Mouse (Mus musculus): ENCODE measurements at regions not wholly inside any gene's neighbourhood (a gene's known extent, or its start where the extent isn't known, plus 50 kb on each side); places are given as distances from the start of the nearest gene placed in this dataset.
"Not testable (repeated sequence)": the region's sequence is repeated elsewhere in the genome, so short reads cannot be mapped to it uniquely, and the experiment has no call there.

DNA sequence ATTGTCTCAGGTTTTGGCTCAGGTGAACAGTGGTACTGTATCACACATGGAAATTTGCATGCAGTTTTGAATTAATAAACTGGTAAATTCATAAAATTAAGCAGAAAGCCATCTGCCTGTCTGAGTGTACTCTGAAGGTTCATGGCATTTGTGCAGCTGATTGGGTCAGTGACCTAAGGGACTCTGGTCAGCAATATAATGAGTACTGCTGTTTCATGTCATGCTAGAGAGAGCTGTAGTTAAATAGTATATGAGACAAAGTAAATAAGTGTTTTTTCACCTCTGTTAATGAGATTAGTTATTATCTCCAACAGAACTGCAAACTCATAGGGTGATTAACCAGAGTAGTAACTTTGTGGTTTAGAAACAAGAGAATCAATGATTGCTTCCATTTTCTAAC is 231.4 kb upstream of the Speer4f2 start:
- Histone ChIP-seq H3K27ac (ENCODE audit: insufficient read depth, low read length) (no peak overlapping the region), H3K4me3 (ENCODE audit: insufficient read depth, low read length) (no peak overlapping the region), H3K4me1 (ENCODE audit: control insufficient read depth, insufficient read depth, low read length) (no peaks in the 10 kb centered on the region)
- no peak for TF ChIP-seq CTCF (IDR thresholded peaks at IDR 0.05; ENCODE audit: extremely low read depth, insufficient read depth, low read length)
- TF ChIP-seq POLR2A (IDR thresholded peaks at IDR 0.05; ENCODE audit: extremely low read depth, insufficient read depth, low read length): no peak

DNA sequence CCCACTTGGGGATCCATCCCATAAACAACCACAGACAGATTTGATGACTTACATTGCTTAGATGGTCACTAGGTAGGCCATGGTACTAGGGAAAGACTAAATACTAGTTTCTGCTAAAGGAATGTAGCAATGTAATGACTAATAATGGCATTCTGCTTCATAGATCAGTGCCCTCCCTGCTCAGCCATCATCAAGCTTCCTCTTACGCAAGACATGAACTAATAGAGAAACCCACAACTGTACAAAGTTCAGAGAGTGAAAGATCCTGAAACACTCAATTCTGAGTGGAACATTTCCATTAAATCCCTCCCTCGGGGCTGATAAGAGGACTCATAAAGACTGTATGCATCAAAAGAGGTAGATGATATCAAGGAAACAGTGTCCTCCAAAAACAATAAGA is 198.4 kb upstream of the Speer4f2 start:
- Histone ChIP-seq H3K4me3 (ENCODE audit: insufficient read depth, low read length) (no peak overlapping the region), H3K27ac (ENCODE audit: insufficient read depth, low read length) (no peak overlapping the region), H3K4me1 (ENCODE audit: control insufficient read depth, insufficient read depth, low read length) (no peaks in the 10 kb centered on the region)
- TF ChIP-seq CTCF (IDR thresholded peaks at IDR 0.05; ENCODE audit: extremely low read depth, insufficient read depth, low read length): no peak
- no peak for TF ChIP-seq POLR2A (IDR thresholded peaks at IDR 0.05; ENCODE audit: extremely low read depth, insufficient read depth, low read length)

DNA sequence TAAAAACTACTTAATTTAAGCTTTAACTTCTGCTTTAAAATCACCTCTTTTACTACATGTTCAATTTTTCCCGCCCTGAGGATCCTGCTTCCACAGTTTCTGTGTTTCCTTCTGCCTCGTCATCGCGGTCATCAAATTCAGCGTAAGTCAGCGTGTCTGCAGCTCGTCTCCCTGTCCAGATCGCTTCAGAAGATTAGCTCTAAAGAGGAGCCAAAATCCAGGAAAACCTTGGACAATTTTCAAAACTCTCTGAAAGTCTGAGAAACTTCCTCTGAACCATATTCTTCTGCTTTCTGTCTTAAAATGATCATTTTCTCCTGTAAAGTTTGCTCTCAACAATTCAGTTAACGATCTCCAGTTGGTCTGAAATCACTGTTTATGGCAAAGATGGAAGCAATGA is 196.2 kb upstream of the Speer4f2 start:
- H3K27ac ChIP-seq (ENCODE audit: insufficient read depth, low read length): no peak overlapping the region
- H3K4me1 ChIP-seq (ENCODE audit: control insufficient read depth, insufficient read depth, low read length): no peaks in the 10 kb centered on the region
- TF ChIP-seq POLR2A (IDR thresholded peaks at IDR 0.05; ENCODE audit: extremely low read depth, insufficient read depth, low read length): no peak
- TF ChIP-seq CTCF (IDR thresholded peaks at IDR 0.05; ENCODE audit: extremely low read depth, insufficient read depth, low read length): no peak
- no peak overlapping the region for H3K4me3 ChIP-seq (ENCODE audit: insufficient read depth, low read length)

DNA sequence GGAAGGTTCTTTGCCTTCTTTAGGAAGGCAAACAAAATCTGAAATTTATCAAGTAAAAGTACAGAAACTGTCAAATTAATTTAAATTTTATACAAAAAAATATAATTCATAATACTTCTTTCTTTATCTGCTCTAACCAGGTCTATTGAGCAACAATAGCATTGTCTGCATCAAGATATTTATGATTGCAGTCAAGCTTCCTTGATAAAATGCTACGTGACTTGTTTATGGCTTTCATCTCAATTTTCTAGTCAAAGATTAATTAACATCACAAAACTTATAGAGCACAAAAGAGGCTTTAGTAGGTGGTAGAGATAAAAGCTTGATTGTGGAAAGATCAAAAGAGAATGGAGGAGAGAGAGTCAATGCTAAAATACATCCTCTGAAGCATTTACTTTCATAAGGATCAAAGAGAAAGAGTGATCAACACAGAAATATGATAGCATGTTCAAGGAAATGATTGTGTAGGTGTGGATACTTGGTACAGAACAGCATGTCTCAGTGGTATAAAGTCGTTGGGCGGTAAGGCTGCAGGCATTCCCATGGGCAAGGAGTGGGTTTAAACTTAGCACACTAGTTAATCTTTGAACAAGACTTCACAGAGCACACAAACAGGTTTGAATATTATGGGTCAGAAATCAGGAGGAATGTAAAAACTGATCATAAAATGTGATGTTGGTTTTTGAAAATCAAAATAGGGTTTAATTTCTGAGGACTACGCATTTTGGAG is 164.3 kb upstream of the Speer4f2 start:
- TF ChIP-seq CTCF (IDR thresholded peaks at IDR 0.05; ENCODE audit: extremely low read depth, insufficient read depth, low read length) (no peak), POLR2A (IDR thresholded peaks at IDR 0.05; ENCODE audit: extremely low read depth, insufficient read depth, low read length) (no peak)
- Histone ChIP-seq H3K27ac (ENCODE audit: insufficient read depth, low read length) (no peak overlapping the region), H3K4me1 (ENCODE audit: control insufficient read depth, insufficient read depth, low read length) (no peaks in the 10 kb centered on the region), H3K4me3 (ENCODE audit: insufficient read depth, low read length) (no peak overlapping the region)

DNA sequence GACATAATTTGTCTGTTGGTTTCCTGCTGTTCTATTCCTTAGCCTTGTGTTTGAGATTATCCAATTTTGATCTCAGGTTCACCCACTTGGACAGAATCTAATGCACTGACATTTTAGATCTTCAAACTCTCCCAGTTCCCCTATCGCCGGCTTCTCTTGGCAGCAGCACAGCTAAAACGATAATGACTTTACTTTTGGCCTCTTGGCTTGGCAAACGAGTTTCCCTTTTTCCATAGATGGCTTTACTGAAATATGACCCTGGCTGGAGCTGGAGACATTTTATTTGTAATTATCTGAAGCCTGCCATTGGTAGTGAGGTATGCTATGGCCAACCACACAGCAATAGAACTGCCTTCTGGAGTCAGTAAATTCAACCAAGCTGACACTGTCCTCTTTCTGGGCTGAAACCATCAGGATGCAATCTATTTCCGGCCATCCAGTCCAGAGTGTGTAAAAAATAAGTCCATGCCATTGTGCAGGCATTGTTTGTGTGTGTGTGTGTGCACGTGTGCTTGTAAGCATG is 162.2 kb upstream of the Speer4f2 start:
- Histone ChIP-seq H3K27ac (ENCODE audit: insufficient read depth, low read length) (no peak overlapping the region), H3K4me3 (ENCODE audit: insufficient read depth, low read length) (no peak overlapping the region), H3K4me1 (ENCODE audit: control insufficient read depth, insufficient read depth, low read length) (no peaks in the 10 kb centered on the region)
- TF ChIP-seq POLR2A (IDR thresholded peaks at IDR 0.05; ENCODE audit: extremely low read depth, insufficient read depth, low read length) (no peak), CTCF (IDR thresholded peaks at IDR 0.05; ENCODE audit: extremely low read depth, insufficient read depth, low read length) (no peak)

DNA sequence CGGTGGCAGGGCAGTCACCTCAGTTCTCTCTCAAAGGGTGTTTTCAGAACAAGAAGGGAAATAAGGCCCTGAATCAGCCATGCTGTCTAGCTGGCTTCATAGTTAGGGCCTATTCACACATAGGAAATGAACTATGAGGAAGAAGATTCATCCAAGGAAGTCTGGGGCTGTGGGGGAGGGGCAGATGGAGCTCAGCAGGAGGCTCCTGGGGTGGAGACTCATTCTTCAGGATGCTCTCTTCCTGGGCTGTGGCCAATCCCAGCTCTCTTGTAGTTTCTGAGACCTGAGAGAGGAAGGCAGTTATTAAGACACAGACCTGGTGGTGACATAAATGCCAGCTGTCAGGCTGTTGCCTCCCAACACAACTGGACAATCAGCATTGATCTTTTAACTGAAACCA is 149.4 kb upstream of the Speer4f2 start:
- not testable (repeated sequence) for H3K4me3 ChIP-seq (ENCODE audit: insufficient read depth, low read length); H3K27ac ChIP-seq (ENCODE audit: insufficient read depth, low read length); H3K4me1 ChIP-seq (ENCODE audit: control insufficient read depth, insufficient read depth, low read length)

DNA sequence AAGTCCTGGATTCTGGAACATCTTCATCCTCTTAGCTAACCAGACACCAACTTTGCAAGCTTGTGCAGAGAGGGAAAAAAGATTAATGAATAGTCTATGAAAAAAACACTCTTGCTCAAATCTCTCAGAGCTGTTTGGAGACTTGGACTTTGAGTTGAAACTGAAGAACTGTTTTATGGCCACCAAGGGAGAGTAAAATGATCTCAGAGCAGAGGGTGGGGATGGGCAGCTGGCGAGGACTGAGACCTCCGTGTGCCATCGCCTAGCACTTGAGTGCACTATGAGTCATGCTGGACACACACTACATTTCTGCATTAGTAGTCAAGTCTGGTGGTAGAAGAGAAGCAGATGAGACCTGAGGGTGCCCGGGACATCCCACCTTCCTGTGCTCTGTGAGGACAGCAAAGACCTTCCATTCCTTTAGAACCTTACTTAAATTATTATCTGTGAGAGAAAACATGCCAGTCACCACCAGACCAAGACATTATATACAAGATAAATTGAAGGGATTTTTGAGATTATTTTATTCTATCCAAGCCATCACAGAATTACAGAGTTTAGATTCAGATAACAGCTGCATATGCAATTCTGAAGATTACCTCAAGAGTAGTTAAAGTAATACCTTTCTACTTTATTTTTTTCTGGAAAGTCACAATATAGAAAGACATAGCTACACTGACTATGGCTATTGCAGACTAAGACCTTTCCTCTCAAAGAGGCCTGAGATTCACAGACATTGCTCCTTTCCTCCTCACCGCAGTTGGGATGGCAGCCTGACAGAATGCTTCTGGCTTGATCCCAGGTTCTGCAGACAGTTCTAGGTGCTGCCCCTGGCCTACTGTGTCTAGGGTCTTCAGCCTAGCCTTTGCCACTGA is 125.0 kb upstream of the Speer4f2 start:
- no peak for TF ChIP-seq POLR2A (IDR thresholded peaks at IDR 0.05; ENCODE audit: extremely low read depth, insufficient read depth, low read length)
- no peak for TF ChIP-seq CTCF (IDR thresholded peaks at IDR 0.05; ENCODE audit: extremely low read depth, insufficient read depth, low read length)
- H3K27ac ChIP-seq (ENCODE audit: insufficient read depth, low read length): no peak overlapping the region
- no peaks in the 10 kb centered on the region for H3K4me1 ChIP-seq (ENCODE audit: control insufficient read depth, insufficient read depth, low read length)
- no peak overlapping the region for H3K4me3 ChIP-seq (ENCODE audit: insufficient read depth, low read length)

DNA sequence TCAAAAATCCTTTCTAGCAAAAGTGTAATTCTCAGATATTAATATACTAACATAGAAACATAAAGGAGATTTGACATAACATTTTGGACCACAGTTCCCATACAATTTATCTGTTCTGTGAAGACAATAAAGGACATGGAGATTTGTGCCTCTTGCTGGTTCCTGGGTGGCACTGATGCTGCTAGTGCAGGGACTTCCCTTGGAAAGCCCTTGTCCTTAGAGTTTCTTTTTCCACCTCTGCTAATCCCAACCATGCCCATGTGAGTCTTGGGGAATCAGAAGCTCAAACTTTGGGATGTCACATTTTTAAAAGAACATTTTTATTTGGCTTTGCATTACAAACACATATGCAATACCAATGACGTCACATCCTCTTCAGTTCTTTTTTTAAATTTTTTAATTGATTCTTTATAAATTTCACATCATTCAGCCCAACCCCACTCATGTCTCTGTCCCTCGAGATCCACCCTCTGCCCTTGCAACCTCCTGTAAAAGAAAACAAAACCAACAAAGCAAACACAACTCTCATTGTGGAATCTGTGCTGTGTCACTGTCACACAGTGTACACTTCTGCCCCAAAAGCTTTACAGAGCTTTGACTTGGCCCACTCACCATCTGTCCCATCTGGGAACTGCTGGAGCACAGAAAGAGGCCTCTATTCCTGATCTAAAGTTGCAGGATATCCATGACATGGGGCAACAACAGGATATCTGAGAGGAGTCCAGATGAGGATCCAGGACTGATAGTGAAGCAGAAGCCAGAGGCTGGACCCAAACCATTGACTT is 112.2 kb upstream of the Speer4f2 start:
- Histone ChIP-seq H3K4me3 (ENCODE audit: insufficient read depth, low read length) (no peak overlapping the region), H3K4me1 (ENCODE audit: control insufficient read depth, insufficient read depth, low read length) (no peaks in the 10 kb centered on the region), H3K27ac (ENCODE audit: insufficient read depth, low read length) (no peak overlapping the region)
- TF ChIP-seq CTCF (IDR thresholded peaks at IDR 0.05; ENCODE audit: extremely low read depth, insufficient read depth, low read length) (no peak), POLR2A (IDR thresholded peaks at IDR 0.05; ENCODE audit: extremely low read depth, insufficient read depth, low read length) (no peak)

DNA sequence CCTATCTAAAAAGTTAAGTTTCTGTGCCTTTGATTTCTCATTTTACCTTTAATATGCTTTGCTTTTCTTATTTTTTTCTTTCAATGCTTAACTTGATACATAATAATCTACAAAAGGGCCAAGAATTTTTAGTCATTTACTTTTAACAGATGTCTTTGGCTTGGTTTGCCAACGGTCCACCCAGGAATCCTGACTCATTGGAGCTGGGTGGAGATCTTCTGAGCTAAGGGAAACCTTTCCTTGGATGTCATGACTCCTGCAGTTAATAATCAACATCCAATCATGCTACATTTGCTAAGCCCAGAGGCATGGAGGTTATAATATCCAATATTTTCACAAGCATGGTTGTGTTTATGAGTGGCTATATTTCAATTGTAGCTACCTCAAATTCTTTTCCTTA is 110.9 kb upstream of the Speer4f2 start:
- Histone ChIP-seq H3K27ac (ENCODE audit: insufficient read depth, low read length) (no peak overlapping the region), H3K4me3 (ENCODE audit: insufficient read depth, low read length) (no peak overlapping the region), H3K4me1 (ENCODE audit: control insufficient read depth, insufficient read depth, low read length) (no peaks in the 10 kb centered on the region)
- no peak for TF ChIP-seq CTCF (IDR thresholded peaks at IDR 0.05; ENCODE audit: extremely low read depth, insufficient read depth, low read length)
- no peak for TF ChIP-seq POLR2A (IDR thresholded peaks at IDR 0.05; ENCODE audit: extremely low read depth, insufficient read depth, low read length)
